Mouse (Mus musculus) limb, embryonic 13.5 days (tissue): Measurements from ENCODE around the gene Oxct2a. TPM values are rescaled to one million over a fixed set of nuclear protein-coding genes. Genes with fewer than 3 reads are reported as not detected.

ENCODE experiments used
- ATAC-seq: fragments of 200-750 bp; cut with Nextera tagmentation; 2 replicates; pipeline ENCODE4 v1.8.0; 2017; ENCODE audit warnings: low read depth, moderate number of reproducible peaks, moderate TSS enrichment; ENCODE audit not compliant: low FRiP score
- H3K27ac ChIP-seq: fragments of 300-500 bp; sonication (generic); 2 replicates; pipeline ENCODE4 v1.5.1; 2015; ENCODE audit warnings: inconsistent platforms, mild to moderate bottlenecking, moderate library complexity
- H3K27me3 ChIP-seq: fragments of 300-500 bp; sonication (generic); 2 replicates; pipeline ENCODE4 v1.6.1; 2015; ENCODE audit warnings: mild to moderate bottlenecking, inconsistent platforms
- H3K36me3 ChIP-seq: fragments of 300-500 bp; sonication (generic); 2 replicates; pipeline ENCODE4 v1.6.1; 2015; ENCODE audit warnings: inconsistent platforms, mild to moderate bottlenecking, moderate library complexity
- H3K4me1 ChIP-seq: fragments of 300-500 bp; sonication (generic); 2 replicates; pipeline ENCODE4 v1.6.1; 2015; ENCODE audit warnings: inconsistent platforms
- H3K4me2 ChIP-seq: fragments of 300-500 bp; sonication (generic); replicated peaks from 2 replicates; pipeline ENCODE4 v1.6.1; 2015; ENCODE audit warnings: inconsistent platforms, mild to moderate bottlenecking, moderate library complexity
- H3K4me3 ChIP-seq: fragments of 300-500 bp; sonication (generic); 2 replicates; pipeline ENCODE4 v1.5.1; 2015; ENCODE audit warnings: moderate library complexity, mild to moderate bottlenecking, inconsistent platforms
- H3K9ac ChIP-seq: fragments of 300-500 bp; sonication (generic); 2 replicates; pipeline ENCODE4 v1.6.1; 2015; ENCODE audit warnings: mild to moderate bottlenecking, inconsistent platforms
- H3K9me3 ChIP-seq: fragments of 300-500 bp; sonication (generic); 2 replicates; pipeline ENCODE4 v1.6.1; 2016; ENCODE audit warnings: inconsistent platforms
- WGBS: fragments of 180-500 bp; shearing (Covaris S2); methylation state at CpG from one replicate; pipeline ENCODE4 v1.1.7; 2015; 5-methylcytosine and 5-hydroxymethylcytosine counted together
- polyA plus RNA-seq: library from polyadenylated mRNA; unstranded; fragments of >200 nt; fragmentation: Nextera tagmentation; extraction: Ambion mirVana; gene quantifications from 2 replicates; pipeline ENCODE4 v1.2.1, GENCODE M21; 2015

The Oxct2a gene
- polyA plus RNA-seq, result not detected in 2 replicates

DNA sequence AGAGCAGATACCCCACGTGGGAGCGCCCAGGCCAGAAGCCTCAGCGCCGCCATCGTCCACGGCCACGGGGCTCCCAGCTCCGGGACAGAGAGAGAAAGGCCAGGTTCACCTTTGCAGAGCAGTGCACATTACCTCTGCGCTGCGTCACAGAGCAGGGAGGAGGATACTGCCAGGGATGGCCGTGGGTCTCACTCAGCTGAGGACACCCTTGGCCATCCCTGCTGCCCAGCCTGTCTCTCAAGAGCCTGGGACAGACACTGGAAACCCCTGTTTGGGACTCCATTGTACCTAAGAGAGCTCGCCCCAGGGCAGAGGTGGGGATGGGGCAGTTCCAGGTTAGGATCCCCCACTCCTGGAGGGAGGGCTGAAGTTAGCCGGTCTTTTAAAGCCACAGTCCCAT is at the start of gene Oxct2a:
Gene Oxct2a, minus strand, starts transcription at position 101 of the 400 bp plus-strand sequence.
- Histone ChIP-seq H3K9me3 (no peaks in the 10 kb centered on the region), H3K27me3 (peaks cover 34% of the 10 kb centered on the region), H3K4me1 (no peaks in the 10 kb centered on the region), H3K4me2 (peak within 1 kb of the TSS; percentile 60), H3K9ac (no peak within 1 kb of the TSS), H3K4me3 (peak within 1 kb of the TSS; percentile 35), H3K27ac (no peak within 1 kb of the TSS), H3K36me3 (no peaks in the 10 kb centered on the region)
- no peak for ATAC-seq
- WGBS, result 8% methylated on average over 13 of the region's 13 CpGs

DNA sequence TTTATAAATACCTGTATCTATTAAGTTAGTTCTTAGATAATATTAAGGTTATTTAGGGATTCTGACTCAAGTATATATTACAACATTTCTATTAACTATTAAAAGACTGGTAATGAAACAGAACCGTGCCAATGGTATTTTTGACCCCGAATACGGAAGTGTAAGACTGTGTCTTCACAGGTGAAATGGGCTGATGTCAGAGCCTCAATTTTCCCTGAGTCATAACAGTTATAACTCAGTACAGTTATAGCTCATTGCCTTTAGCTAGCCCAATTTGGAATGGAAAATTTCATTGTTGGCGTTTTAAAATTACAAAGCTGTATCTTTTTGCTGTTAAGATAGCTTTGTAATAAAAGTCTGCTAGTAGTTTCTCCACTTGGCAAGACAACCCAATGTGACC is 40.1 kb upstream of the Oxct2a start:
- Histone ChIP-seq H3K27ac (no peak overlapping the region), H3K9me3 (no peaks in the 10 kb centered on the region), H3K4me1 (no peaks in the 10 kb centered on the region), H3K36me3 (peaks cover 89% of the 10 kb centered on the region), H3K4me2 (no peak overlapping the region), H3K27me3 (no peaks in the 10 kb centered on the region), H3K4me3 (no peak overlapping the region), H3K9ac (no peak overlapping the region)
- 96% methylated on average over 4 of the region's 4 CpGs for WGBS
- ATAC-seq, result no peak

DNA sequence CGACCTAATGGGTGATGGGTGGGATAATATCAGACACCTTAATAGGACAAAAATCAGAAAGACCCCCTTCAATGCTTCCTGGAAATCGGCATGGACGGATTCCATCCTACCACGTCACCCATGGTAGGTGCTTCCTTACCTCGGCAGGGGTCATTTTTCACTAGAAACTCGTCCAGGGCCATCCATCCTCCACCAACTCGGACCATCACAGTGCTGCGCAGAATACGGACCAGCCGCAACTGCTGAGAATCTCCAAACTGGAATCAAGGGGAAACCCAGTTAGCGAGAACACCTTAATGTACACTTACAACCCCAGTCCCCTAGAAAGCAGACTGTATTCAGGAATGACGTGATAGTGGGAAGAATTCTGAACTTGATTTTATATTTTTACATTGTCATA is 37.3 kb upstream of the Oxct2a start:
- Histone ChIP-seq H3K27me3 (no peaks in the 10 kb centered on the region), H3K27ac (no peak overlapping the region), H3K9me3 (no peaks in the 10 kb centered on the region), H3K4me2 (no peak overlapping the region), H3K36me3 (peaks cover 82% of the 10 kb centered on the region), H3K4me1 (no peaks in the 10 kb centered on the region), H3K9ac (no peak overlapping the region), H3K4me3 (no peak overlapping the region)
- no peak for ATAC-seq
- WGBS, result 96% methylated on average over 12 of the region's 12 CpGs

DNA sequence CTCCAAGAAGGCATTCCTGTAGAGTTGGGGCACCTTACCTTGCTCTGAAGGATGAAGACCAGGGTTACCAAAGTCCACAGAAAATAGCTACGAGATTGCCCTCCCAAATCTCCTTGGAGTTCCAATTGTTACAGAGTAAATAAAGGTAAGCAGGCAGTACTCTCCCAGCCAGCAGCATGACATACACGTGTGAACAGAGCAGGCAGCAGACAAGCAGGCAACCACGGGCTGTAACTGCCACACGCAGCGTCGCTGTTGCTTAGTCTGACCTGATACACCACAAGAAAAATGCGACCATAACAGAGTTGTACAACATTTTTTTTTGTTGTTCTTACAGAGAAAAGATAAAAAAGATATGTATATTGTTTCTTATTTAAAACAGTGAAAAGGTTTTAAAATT is 35.2 kb upstream of the Oxct2a start:
- H3K4me1 ChIP-seq, result no peaks in the 10 kb centered on the region
- no peak overlapping the region for H3K4me2 ChIP-seq
- no peak overlapping the region for H3K27ac ChIP-seq
- no peaks in the 10 kb centered on the region for H3K9me3 ChIP-seq
- no peak overlapping the region for H3K9ac ChIP-seq
- 91% methylated on average over 7 of the region's 7 CpGs for WGBS
- H3K36me3 ChIP-seq, result peaks cover 83% of the 10 kb centered on the region
- no peak for ATAC-seq
- no peak overlapping the region for H3K4me3 ChIP-seq
- no peaks in the 10 kb centered on the region for H3K27me3 ChIP-seq

DNA sequence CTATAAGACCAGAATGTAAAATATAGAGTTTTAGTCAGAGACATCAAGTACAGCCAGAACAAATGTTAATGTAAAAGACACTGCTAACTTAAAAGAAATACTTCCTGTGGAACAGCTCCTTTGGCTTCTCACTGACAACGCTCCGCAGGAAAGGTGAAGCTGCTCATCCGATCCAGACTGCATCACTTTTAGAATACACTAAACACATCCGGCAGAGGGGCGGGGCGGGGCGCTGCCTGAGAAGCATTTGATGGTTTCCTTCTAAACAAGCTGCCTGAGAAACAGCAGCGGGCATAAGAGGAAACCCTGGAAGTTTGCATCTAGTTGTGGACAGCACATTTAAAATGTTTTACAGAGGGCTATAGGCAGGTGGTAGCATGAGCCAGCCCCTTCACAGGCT is 32.5 kb upstream of the Oxct2a start:
- no peaks in the 10 kb centered on the region for H3K27me3 ChIP-seq
- no peak for ATAC-seq
- H3K4me2 ChIP-seq, result no peak overlapping the region
- no peak overlapping the region for H3K4me3 ChIP-seq
- no peak overlapping the region for H3K9ac ChIP-seq
- peaks cover 82% of the 10 kb centered on the region for H3K36me3 ChIP-seq
- H3K4me1 ChIP-seq, result no peaks in the 10 kb centered on the region
- H3K27ac ChIP-seq, result no peak overlapping the region
- 90% methylated on average over 8 of the region's 8 CpGs for WGBS
- no peaks in the 10 kb centered on the region for H3K9me3 ChIP-seq

DNA sequence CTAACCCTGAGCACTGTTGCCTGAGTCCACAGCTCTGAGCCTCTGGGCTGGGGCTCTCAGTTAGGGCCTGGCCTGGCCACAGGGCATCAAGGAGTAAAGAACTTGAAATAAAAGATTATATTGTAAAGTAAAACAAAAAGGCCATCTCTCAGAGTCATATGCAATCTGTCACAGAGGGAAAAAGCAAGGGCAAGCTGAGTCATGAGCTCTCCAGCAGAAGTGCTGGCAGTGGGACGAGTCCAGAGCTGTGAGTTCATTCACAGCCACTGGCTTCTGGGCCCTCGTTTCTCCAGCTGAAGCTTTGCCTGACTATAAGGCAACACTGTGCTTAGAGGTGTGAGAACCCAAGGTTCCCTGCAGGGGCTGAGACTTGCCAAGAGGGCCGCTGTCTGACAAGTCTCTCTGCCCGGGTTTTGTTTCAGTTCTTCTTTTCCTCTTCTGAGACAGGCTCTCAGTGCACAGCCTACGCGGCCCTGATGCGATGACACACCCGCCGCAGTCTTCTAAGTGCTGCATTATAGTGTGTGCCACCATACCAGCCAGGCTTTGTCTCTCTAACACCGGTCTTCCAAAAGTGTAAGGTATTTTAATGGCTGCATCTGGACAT is 29.9 kb upstream of the Oxct2a start:
- Histone ChIP-seq H3K27me3 (no peaks in the 10 kb centered on the region), H3K36me3 (peaks cover 84% of the 10 kb centered on the region), H3K4me2 (no peak overlapping the region), H3K4me1 (no peaks in the 10 kb centered on the region), H3K4me3 (no peak overlapping the region), H3K9me3 (no peaks in the 10 kb centered on the region), H3K9ac (no peak overlapping the region), H3K27ac (no peak overlapping the region)
- 85% methylated on average over 9 of the region's 10 CpGs for WGBS
- ATAC-seq, result no peak

DNA sequence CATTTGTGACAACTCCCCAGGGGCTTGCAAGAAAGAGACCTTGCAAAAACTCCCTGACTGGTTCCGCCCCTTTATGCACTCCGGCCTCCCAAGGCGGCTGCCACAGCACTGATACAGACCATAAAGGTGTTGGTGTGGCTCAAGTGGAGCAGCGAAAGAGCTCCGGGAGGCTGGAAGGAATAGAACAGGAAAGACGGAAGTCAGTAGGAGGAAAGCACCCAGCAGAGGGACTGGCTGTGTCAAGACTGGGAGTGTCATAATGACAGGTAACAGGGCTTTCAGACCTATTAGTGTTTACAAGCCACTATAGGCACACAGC is 20.0 kb upstream of the Oxct2a start:
- H3K27me3 ChIP-seq, result peaks cover 62% of the 10 kb centered on the region
- 2% methylated on average over 6 of the region's 6 CpGs for WGBS

DNA sequence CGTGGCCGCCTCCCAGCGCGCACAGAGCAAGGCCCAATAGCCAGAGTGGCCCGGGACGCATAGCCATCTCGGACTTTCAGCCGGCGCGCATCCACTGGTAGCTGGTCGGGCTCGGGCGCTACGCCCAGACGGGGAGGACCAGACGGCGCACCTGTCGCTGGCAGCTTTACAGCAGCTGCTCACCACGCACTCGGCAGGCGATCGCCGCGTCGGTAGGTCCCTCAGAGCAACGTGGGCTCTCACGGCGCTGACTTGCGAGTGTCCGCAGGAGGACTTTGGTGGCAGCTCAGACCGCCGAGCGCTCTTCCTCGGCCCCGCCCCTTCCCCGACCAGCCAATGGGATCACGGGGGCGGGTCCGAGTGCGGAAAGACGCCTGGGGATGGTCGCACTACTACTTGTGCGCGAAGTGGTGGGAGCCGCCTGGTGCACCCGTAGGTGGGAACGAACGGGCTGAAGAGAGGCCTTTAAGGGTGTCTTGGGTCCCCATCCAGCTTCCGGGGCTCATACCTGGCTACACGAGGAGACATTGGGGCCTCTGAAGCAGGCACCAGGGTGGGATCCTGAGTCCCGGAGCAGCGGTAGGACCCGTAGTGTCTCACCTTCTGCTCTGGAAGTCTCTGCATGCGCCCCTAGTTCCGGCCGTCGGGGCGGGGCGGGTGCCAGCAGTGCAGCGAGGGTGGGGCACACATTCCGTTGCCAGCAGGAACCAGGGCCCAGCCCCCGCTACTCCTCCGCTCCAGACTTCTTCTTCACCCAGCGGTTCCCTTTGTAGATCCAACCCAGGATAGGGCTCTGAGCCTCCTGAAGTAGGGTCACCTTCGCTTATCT is 19.4 kb upstream of the Oxct2a start, which contains the start of gene Bmp8a:
Gene Bmp8a, minus strand, starts transcription at position 611 of the 829 bp plus-strand sequence.
- Histone ChIP-seq H3K9ac (peak within 1 kb of the TSS; percentile 48), H3K4me3 (peak within 1 kb of the TSS; percentile 53), H3K4me2 (peak within 1 kb of the TSS; percentile 85), H3K4me1 (peaks cover 17% of the 10 kb centered on the region), H3K36me3 (0 out of 2 replicates have a peak, but pooled peaks cover 5% of the 10 kb centered on the region), H3K27ac (no peak within 1 kb of the TSS), H3K27me3 (peaks cover 65% of the 10 kb centered on the region), H3K9me3 (0 out of 2 replicates have a peak, but pooled peaks cover 4% of the 10 kb centered on the region)
- 1% methylated on average over 65 of the region's 65 CpGs for WGBS
- ATAC-seq, result peak; percentile 87

More for the DNA sequence above, 20.0 kb upstream of the Oxct2a start:
- peaks cover 11% of the 10 kb centered on the region; the same call in 1 of the 2 replicates for H3K36me3 ChIP-seq
- peaks cover 17% of the 10 kb centered on the region for H3K4me1 ChIP-seq
- H3K27ac ChIP-seq, result no peak overlapping the region
- 0 out of 2 replicates have a peak, but pooled peaks cover 4% of the 10 kb centered on the region for H3K9me3 ChIP-seq
- no peak overlapping the region for H3K9ac ChIP-seq
- H3K4me3 ChIP-seq, result peak overlapping the region; percentile 53
- ATAC-seq, result 0 out of 2 replicates have a peak, but pooled peaks have one; percentile 3
- H3K4me2 ChIP-seq, result peak overlapping the region; percentile 85

DNA sequence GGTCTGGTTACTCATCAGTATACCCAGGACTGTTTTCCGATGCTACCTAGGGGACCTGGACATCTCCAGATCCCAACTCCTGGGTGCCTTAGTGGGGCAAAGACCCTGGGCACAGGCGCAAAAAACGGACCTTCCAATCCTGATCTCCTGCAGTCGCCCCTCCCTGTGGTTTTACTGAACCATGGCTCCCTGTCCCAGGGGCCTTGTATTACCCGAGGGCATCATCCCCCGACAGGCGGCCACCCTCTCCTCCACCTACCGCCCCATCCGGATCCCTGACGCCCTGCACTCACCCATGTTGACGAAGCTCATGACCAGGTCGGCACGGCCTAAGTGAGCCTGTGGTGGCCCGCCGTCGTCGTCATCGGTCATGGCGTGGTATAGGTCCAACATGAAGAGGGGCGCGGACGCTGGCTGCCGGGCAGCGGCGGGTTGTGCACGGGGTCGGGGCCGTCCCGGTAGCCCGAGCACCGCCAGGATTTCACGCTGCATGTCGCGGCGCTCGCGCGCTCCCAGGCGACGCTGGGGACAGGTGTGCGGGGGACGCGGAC is 18.7 kb upstream of the Oxct2a start:
- Histone ChIP-seq H3K27ac (no peak overlapping the region), H3K9me3 (0 out of 2 replicates have a peak, but pooled peaks cover 4% of the 10 kb centered on the region), H3K4me3 (peak overlapping the region; percentile 53), H3K4me2 (peak overlapping the region; percentile 85), H3K4me1 (peaks cover 17% of the 10 kb centered on the region), H3K36me3 (no peaks in the 10 kb centered on the region), H3K9ac (peak overlapping the region; percentile 48), H3K27me3 (peaks cover 65% of the 10 kb centered on the region)
- WGBS, result 5% methylated on average over 32 of the region's 43 CpGs
- no peak; the same call in 1 of the 2 replicates for ATAC-seq

DNA sequence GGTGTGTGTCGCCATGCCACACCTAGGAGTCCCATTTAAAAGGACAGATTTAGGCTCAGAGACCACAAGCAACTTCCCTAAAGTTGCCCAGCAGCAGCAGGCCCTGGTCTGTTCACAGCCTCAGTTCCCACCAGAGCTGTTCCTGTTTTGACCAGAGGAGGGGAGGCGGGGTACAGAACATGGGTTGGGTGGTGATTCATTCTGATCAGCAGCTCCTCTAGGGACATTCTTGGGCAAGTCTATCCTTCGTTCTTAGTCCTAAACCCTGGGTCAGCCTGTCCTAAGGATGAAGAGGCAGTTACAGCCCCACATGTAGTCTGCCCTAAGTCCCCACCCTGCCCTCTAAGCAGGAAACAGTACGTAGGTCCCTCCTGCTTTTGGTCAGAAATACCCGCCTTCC is 16.8 kb upstream of the Oxct2a start:
- Histone ChIP-seq H3K36me3 (no peaks in the 10 kb centered on the region), H3K9ac (no peak overlapping the region), H3K4me3 (no peak overlapping the region), H3K9me3 (0 out of 2 replicates have a peak, but pooled peaks cover 4% of the 10 kb centered on the region), H3K27ac (no peak overlapping the region), H3K27me3 (peaks cover 65% of the 10 kb centered on the region), H3K4me1 (peaks cover 20% of the 10 kb centered on the region), H3K4me2 (no peak overlapping the region)
- ATAC-seq, result no peak
- 67% methylated on average over 5 of the region's 5 CpGs for WGBS

DNA sequence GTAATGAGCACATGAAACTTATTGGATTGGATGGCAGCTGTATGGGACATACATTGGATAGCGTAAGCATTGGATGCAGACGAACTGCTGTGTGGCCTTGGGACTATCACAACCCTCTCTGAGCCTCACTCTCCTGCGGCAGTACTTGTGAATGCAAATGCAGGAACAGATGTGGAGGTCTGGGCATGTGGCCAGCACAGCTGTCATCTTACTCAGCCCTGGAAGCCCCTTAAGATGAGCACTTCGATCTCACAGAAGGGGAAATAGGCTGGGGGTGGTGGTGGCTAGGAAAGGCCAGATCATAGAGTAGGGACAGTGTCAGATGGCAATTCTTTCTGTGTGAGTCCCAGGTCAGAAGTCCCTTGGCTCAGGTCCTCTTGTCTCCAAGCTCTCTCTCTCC is 14.3 kb upstream of the Oxct2a start:
- H3K27me3 ChIP-seq, result peaks cover 41% of the 10 kb centered on the region

More for the DNA sequence above, 14.3 kb upstream of the Oxct2a start:
- Histone ChIP-seq H3K4me2 (no peak overlapping the region), H3K4me1 (peaks cover 13% of the 10 kb centered on the region), H3K4me3 (no peak overlapping the region), H3K27ac (no peak overlapping the region), H3K9ac (no peak overlapping the region), H3K9me3 (0 out of 2 replicates have a peak, but pooled peaks cover 2% of the 10 kb centered on the region), H3K36me3 (no peaks in the 10 kb centered on the region)
- no peak for ATAC-seq
- 73% methylated on average over 4 of the region's 4 CpGs for WGBS
